Mouse (Mus musculus) myocyte (in vitro differentiated cells): ENCODE results near the gene Fam161a.
A peak's percentile ranks its signal among the peaks of the same experiment; 100 is the strongest.

Source experiments
- MYOG ChIP-seq, 3 experiments: IDR thresholded peaks; one replicate each; pipeline ENCODE4 v1.6.1; 2011; ENCODE audit warnings: control low read depth in 2 of 3, low read depth in 2 of 3, mild to moderate bottlenecking in 2 of 3; ENCODE audit not compliant: insufficient read length in 2 of 3, control insufficient read depth in 1 of 3, insufficient read depth in 1 of 3
- POLR2A ChIP-seq: IDR thresholded peaks from one replicate; pipeline ENCODE4 v1.6.1; 2011; ENCODE audit warnings: low read depth, mild to moderate bottlenecking, control low read depth, moderate library complexity; ENCODE audit not compliant: insufficient read length
- POLR2AphosphoS2 ChIP-seq: IDR thresholded peaks from one replicate; pipeline ENCODE4 v1.6.1; 2011; ENCODE audit warnings: low read depth, control low read depth; ENCODE audit not compliant: insufficient read length

DNA sequence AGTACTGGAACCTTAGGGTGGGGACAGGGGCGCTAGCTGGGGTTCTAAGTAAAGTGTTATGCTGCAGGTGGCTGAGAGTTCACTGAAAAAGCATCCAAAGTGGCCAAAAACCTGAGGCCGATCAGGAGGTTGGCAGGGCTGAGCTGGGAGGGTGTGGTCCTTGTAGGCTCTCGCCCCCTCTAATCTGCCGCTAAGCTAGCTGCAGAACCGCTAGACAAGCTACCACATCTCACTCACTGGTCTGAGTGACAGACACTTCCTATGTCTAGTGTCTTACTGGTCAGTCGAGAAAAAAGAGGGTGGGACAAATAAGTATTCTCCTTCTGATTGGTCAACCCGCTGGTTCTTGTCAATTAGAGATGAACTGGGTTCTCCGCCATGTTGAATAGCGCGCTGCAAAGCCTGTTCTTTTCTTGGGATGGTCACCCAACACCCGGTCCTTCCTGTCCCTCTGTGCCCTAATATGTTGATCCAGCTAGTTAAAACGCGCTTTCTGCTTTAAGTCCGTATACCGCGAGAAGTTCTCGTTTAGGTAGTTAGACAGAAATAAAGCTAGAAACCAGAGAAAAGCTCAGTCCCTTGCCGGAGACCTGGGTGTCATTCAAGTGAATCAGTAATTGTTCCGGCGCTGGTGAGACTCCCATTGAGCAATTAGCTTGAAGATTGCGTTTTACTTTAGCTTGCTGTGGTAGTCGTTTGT is at the start of gene Fam161a:
- TF ChIP-seq MYOG (IDR thresholded peaks at IDR 0.05; ENCODE audit: control insufficient read depth in 1 of 3, insufficient read depth in 1 of 3, insufficient read length in 2 of 3, low read depth in 2 of 3), result no peak
- peak; percentile 67 for TF ChIP-seq POLR2AphosphoS2
- peak; percentile 5 for TF ChIP-seq POLR2A
